Mouse (Mus musculus) bone marrow macrophage, adult 2 months (primary cell): ENCODE results near the gene Foxa1.

Experiments used
- CTCF ChIP-seq: IDR thresholded peaks from 2 replicates; pipeline ENCODE4 v1.5.1; 2012; ENCODE audit warnings: low read depth, mild to moderate bottlenecking, low read length, moderate library complexity
- POLR2A ChIP-seq: IDR thresholded peaks from 2 replicates; pipeline ENCODE4 v1.6.1; 2012; ENCODE audit warnings: mild to moderate bottlenecking, low read depth, low read length, borderline replicate concordance

DNA sequence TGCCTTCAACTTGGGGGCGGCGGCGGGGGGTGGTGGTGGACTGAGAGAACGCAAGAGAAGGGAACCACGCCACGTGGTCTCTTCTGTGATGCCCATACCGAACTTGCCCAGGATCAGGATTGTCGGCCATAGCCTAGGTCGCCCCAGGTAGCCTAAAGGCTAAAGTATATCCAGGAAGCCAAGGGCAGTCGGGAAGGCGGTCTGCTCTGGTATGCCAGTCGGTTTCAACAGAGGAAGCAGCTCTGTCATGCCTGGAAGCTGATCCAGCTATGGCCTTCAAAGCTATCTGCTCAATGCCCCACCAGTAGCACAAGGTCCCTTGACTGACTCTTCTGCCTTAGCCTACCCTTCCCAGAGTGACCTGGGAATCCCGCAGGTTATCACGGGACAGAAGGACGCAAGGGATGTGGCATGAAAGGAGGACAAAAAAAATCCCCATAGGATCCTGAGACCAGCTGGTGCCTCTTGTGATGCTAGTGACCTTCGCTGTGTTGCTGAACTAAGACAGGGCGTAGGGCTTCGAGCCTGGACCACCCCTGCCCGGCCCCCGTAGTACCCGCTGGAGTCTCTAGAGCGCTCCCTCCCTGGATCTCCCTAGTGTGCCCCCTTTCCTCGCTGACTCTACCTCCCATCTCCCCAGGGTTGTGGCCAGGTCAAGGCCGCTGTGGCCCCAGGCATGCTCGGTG, 2.4 kb upstream of the Foxa1 start:
- no peak for TF ChIP-seq CTCF
- no peak for TF ChIP-seq POLR2A
